Mouse (Mus musculus) neural tube, embryonic 15.5 days (tissue): ENCODE data around the gene Rgs16. TPM values are rescaled to one million over a fixed set of nuclear protein-coding genes. Genes with fewer than 3 reads are reported as not detected.

Experiments
- ATAC-seq: fragments of 200-750 bp; cut with Nextera tagmentation; 2 replicates; pipeline ENCODE4 v1.8.0; 2017; ENCODE audit warnings: mild to moderate bottlenecking, moderate TSS enrichment, moderate library complexity; ENCODE audit not compliant: low FRiP score
- H3K27ac ChIP-seq: fragments of 300-500 bp; sonication (generic); replicated peaks from 2 replicates; pipeline ENCODE4 v1.5.1; 2015; ENCODE audit warnings: mild to moderate bottlenecking, inconsistent platforms
- H3K27me3 ChIP-seq: fragments of 300-500 bp; sonication (generic); replicated peaks from 2 replicates; pipeline ENCODE4 v1.6.1; 2015; ENCODE audit warnings: inconsistent platforms
- H3K36me3 ChIP-seq: fragments of 300-500 bp; sonication (generic); 2 replicates; pipeline ENCODE4 v1.6.1; 2015; ENCODE audit warnings: inconsistent platforms
- H3K4me1 ChIP-seq: fragments of 300-500 bp; sonication (generic); 2 replicates; pipeline ENCODE4 v1.6.1; 2015; ENCODE audit warnings: inconsistent platforms
- H3K4me2 ChIP-seq: fragments of 300-500 bp; sonication (generic); 2 replicates; pipeline ENCODE4 v1.6.1; 2015; ENCODE audit warnings: inconsistent platforms, mild to moderate bottlenecking, moderate library complexity
- H3K4me3 ChIP-seq: fragments of 300-500 bp; sonication (generic); replicated peaks from 2 replicates; pipeline ENCODE4 v1.5.1; 2015; ENCODE audit warnings: mild to moderate bottlenecking, inconsistent platforms
- H3K9ac ChIP-seq: fragments of 300-500 bp; sonication (generic); replicated peaks from 2 replicates; pipeline ENCODE4 v1.6.1; 2015; ENCODE audit warnings: mild to moderate bottlenecking, inconsistent platforms
- H3K9me3 ChIP-seq: fragments of 300-500 bp; sonication (generic); replicated peaks from 2 replicates; pipeline ENCODE4 v1.6.1; 2016; ENCODE audit warnings: inconsistent platforms
- WGBS: fragments of 180-500 bp; shearing (Covaris S2); methylation state at CpG from one replicate; pipeline ENCODE4 v1.1.7; 2015; ENCODE audit warnings: mixed read lengths; 5-methylcytosine and 5-hydroxymethylcytosine counted together
- polyA plus RNA-seq: library from polyadenylated mRNA; unstranded; fragments of >200 nt; fragmentation: Nextera tagmentation; extraction: Ambion mirVana; gene quantifications from 2 replicates; pipeline ENCODE4 v1.2.1, GENCODE M21; 2015

The Rgs16 gene
- polyA plus RNA-seq, 1 experiment from 2014 or later: 14.3 TPM

- ATAC-seq: 0 out of 2 replicates have a peak, but pooled peaks have one; percentile 8
- no peaks in the 10 kb centered on the region for H3K36me3 ChIP-seq
- peaks cover 28% of the 10 kb centered on the region for H3K4me1 ChIP-seq
- WGBS: 42% methylated on average over 8 of the region's 8 CpGs
- no peak overlapping the region for H3K4me3 ChIP-seq
- no peak overlapping the region for H3K9ac ChIP-seq
- H3K4me2 ChIP-seq: no peak overlapping the region
- H3K9me3 ChIP-seq: no peaks in the 10 kb centered on the region
- no peaks in the 10 kb centered on the region for H3K27me3 ChIP-seq
- no peak overlapping the region for H3K27ac ChIP-seq
Observed at GRCm38 (mm10) chr1:153702853-153703410, 37.2 kb upstream of the Rgs16 start.

GRCm38 (mm10) chr1:153703445-153703991, 36.6 kb upstream of the Rgs16 start:
- Histone ChIP-seq H3K4me3 (no peak overlapping the region), H3K27ac (no peak overlapping the region), H3K9me3 (no peaks in the 10 kb centered on the region), H3K4me1 (peaks cover 23% of the 10 kb centered on the region), H3K4me2 (no peak overlapping the region), H3K27me3 (no peaks in the 10 kb centered on the region), H3K9ac (no peak overlapping the region), H3K36me3 (no peaks in the 10 kb centered on the region)
- WGBS: 4% methylated on average over 12 of the region's 12 CpGs
- peak; percentile 49; the same call in 1 of the 2 replicates for ATAC-seq

GRCm38 (mm10) chr1:153704174-153704573, 36.0 kb upstream of the Rgs16 start:
- no peaks in the 10 kb centered on the region for H3K27me3 ChIP-seq
- no peak overlapping the region for H3K27ac ChIP-seq
- H3K9ac ChIP-seq: no peak overlapping the region
- WGBS: 15% methylated on average over 7 of the region's 7 CpGs
- H3K4me2 ChIP-seq: no peak overlapping the region
- no peaks in the 10 kb centered on the region for H3K36me3 ChIP-seq
- no peaks in the 10 kb centered on the region for H3K9me3 ChIP-seq
- H3K4me1 ChIP-seq: peaks cover 20% of the 10 kb centered on the region
- no peak overlapping the region for H3K4me3 ChIP-seq
- ATAC-seq: no peak

GRCm38 (mm10) chr1:153704996-153705395, 35.2 kb upstream of the Rgs16 start:
- H3K36me3 ChIP-seq: no peaks in the 10 kb centered on the region
- H3K27me3 ChIP-seq: no peaks in the 10 kb centered on the region
- no peak overlapping the region for H3K27ac ChIP-seq
- WGBS: 14% methylated on average over 3 of the region's 3 CpGs
- ATAC-seq: no peak
- H3K4me1 ChIP-seq: peaks cover 20% of the 10 kb centered on the region
- H3K4me3 ChIP-seq: no peak overlapping the region
- no peak overlapping the region for H3K9ac ChIP-seq
- H3K9me3 ChIP-seq: no peaks in the 10 kb centered on the region
- no peak overlapping the region for H3K4me2 ChIP-seq

- WGBS: 90% methylated on average over 5 of the region's 5 CpGs
- Histone ChIP-seq H3K9me3 (no peaks in the 10 kb centered on the region), H3K4me1 (peaks cover 9% of the 10 kb centered on the region), H3K4me2 (no peak overlapping the region), H3K4me3 (no peak overlapping the region), H3K27ac (no peak overlapping the region), H3K36me3 (no peaks in the 10 kb centered on the region), H3K27me3 (no peaks in the 10 kb centered on the region), H3K9ac (no peak overlapping the region)
- no peak for ATAC-seq
Observed at GRCm38 (mm10) chr1:153708626-153709025, 31.5 kb upstream of the Rgs16 start.

- Histone ChIP-seq H3K36me3 (no peaks in the 10 kb centered on the region), H3K9ac (no peak overlapping the region), H3K27me3 (no peaks in the 10 kb centered on the region), H3K4me1 (peaks cover under 1% of the 10 kb centered on the region), H3K4me3 (no peak overlapping the region), H3K9me3 (no peaks in the 10 kb centered on the region), H3K27ac (no peak overlapping the region), H3K4me2 (no peak overlapping the region)
- 86% methylated on average over 5 of the region's 5 CpGs for WGBS
- ATAC-seq: no peak
Observed at GRCm38 (mm10) chr1:153709451-153709850, 30.7 kb upstream of the Rgs16 start.

- Histone ChIP-seq H3K9ac (no peak overlapping the region), H3K4me3 (no peak overlapping the region), H3K9me3 (no peaks in the 10 kb centered on the region), H3K36me3 (no peaks in the 10 kb centered on the region), H3K27ac (no peak overlapping the region), H3K4me1 (no peaks in the 10 kb centered on the region), H3K4me2 (no peak overlapping the region), H3K27me3 (no peaks in the 10 kb centered on the region)
- ATAC-seq: no peak
- 74% methylated on average over 3 of the region's 3 CpGs for WGBS
Observed at GRCm38 (mm10) chr1:153711544-153712262, 28.4 kb upstream of the Rgs16 start.

- no peaks in the 10 kb centered on the region for H3K36me3 ChIP-seq
- H3K27ac ChIP-seq: no peak overlapping the region
- no peak overlapping the region for H3K4me3 ChIP-seq
- H3K4me1 ChIP-seq: no peaks in the 10 kb centered on the region
- 83% methylated on average over 2 of the region's 2 CpGs for WGBS
- no peaks in the 10 kb centered on the region for H3K9me3 ChIP-seq
- no peaks in the 10 kb centered on the region for H3K27me3 ChIP-seq
- no peak overlapping the region for H3K9ac ChIP-seq
- no peak overlapping the region for H3K4me2 ChIP-seq
- ATAC-seq: no peak
Observed at GRCm38 (mm10) chr1:153712633-153713032, 27.5 kb upstream of the Rgs16 start.

- no peak for ATAC-seq
- Histone ChIP-seq H3K36me3 (no peaks in the 10 kb centered on the region), H3K9ac (no peak overlapping the region), H3K27me3 (no peaks in the 10 kb centered on the region), H3K4me1 (no peaks in the 10 kb centered on the region), H3K4me2 (no peak overlapping the region), H3K27ac (no peak overlapping the region), H3K9me3 (no peaks in the 10 kb centered on the region), H3K4me3 (no peak overlapping the region)
- 81% methylated on average over 1 of the region's 1 CpGs for WGBS
Observed at GRCm38 (mm10) chr1:153717990-153718389, 22.2 kb upstream of the Rgs16 start.

- no peaks in the 10 kb centered on the region for H3K9me3 ChIP-seq
- no peak overlapping the region for H3K4me3 ChIP-seq
- ATAC-seq: no peak
- no peak overlapping the region for H3K4me2 ChIP-seq
- H3K27ac ChIP-seq: no peak overlapping the region
- no peaks in the 10 kb centered on the region for H3K27me3 ChIP-seq
- H3K4me1 ChIP-seq: no peaks in the 10 kb centered on the region
- no peak overlapping the region for H3K9ac ChIP-seq
- H3K36me3 ChIP-seq: no peaks in the 10 kb centered on the region
- 82% methylated on average over 7 of the region's 7 CpGs for WGBS
Observed at GRCm38 (mm10) chr1:153720935-153721334, 19.2 kb upstream of the Rgs16 start.

- Histone ChIP-seq H3K27ac (no peak overlapping the region), H3K4me3 (no peak overlapping the region), H3K4me2 (no peak overlapping the region), H3K27me3 (no peaks in the 10 kb centered on the region), H3K4me1 (no peaks in the 10 kb centered on the region), H3K9me3 (no peaks in the 10 kb centered on the region), H3K9ac (no peak overlapping the region), H3K36me3 (no peaks in the 10 kb centered on the region)
- ATAC-seq: no peak
- 87% methylated on average over 9 of the region's 9 CpGs for WGBS
Observed at GRCm38 (mm10) chr1:153721565-153722310, 18.4 kb upstream of the Rgs16 start.

GRCm38 (mm10) chr1:153723426-153723825, 16.7 kb upstream of the Rgs16 start:
- H3K4me2 ChIP-seq: no peak overlapping the region
- H3K36me3 ChIP-seq: no peaks in the 10 kb centered on the region
- H3K4me3 ChIP-seq: no peak overlapping the region
- no peaks in the 10 kb centered on the region for H3K9me3 ChIP-seq
- WGBS: 80% methylated on average over 9 of the region's 9 CpGs
- no peak for ATAC-seq
- H3K27ac ChIP-seq: no peak overlapping the region
- no peak overlapping the region for H3K9ac ChIP-seq
- H3K4me1 ChIP-seq: no peaks in the 10 kb centered on the region
- H3K27me3 ChIP-seq: no peaks in the 10 kb centered on the region
